Mouse (Mus musculus): Measurements from ENCODE around the gene Tapt1. TPM values are rescaled to one million over a fixed set of nuclear protein-coding genes. Genes with fewer than 3 reads are reported as not detected.

The Tapt1 gene
- polyA plus RNA-seq, 1 experiment = 4.2 TPM

DNA sequence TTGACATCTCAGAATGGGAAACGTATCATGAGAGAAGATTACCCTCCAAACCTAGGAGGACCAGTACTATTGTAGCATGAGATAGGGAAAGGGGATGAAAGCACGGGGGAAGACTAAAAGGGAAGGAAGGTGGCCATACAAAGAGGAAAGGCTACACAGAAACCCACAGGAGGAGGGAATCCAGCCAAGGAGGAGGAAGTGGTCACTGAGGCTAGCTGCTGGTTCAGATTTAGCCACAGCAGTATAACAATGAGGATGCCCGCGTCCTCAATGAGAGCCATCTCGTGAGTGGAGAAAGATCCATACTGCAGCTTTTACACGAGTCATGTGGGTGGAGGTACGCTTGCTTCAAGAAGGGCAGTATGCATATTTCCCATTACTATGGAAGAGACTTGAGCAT, 11.8 kb upstream of the Tapt1 start:
- Histone ChIP-seq H3K4me3 (replicated peaks) (peak overlapping the region; percentile 6), H3K9me3 (peaks cover 9% of the 10 kb centered on the region; the same call in 1 of the 2 replicates), H3K4me1 (peaks cover 23% of the 10 kb centered on the region), H3K27me3 (replicated peaks) (peaks cover 29% of the 10 kb centered on the region), H3K36me3 (replicated peaks; ENCODE audit: low read length) (peaks cover 5% of the 10 kb centered on the region)
- TF ChIP-seq FLI1 (IDR thresholded peaks at IDR 0.05; ENCODE audit: low read length) (no peak), GATA1 (IDR thresholded peaks at IDR 0.05; ENCODE audit: borderline replicate concordance, low read length) (no peak)

DNA sequence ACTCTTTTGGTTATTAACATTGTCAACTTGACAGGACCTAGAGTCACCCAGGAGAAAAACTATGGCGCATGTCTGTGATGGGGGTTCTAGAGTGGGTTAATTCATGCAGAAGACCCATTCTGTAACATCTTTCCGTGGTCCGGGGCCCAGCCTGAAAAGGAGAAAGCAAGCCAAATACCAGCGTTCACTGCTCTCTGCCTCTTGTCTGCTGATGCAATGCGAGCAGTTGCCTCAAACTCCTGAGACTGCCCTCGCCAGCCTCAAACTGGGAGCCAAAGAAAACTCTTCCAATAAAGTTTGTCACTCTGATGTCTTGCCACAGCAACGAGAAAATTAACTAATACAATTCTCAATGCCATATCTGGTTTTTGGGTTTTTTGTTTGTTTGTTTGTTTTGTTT, 8.2 kb upstream of the Tapt1 start:
- Histone ChIP-seq H3K36me3 (replicated peaks; ENCODE audit: low read length) (peaks cover 5% of the 10 kb centered on the region), H3K4me3 (replicated peaks) (no peak overlapping the region), H3K9me3 (peaks cover 9% of the 10 kb centered on the region; the same call in 1 of the 2 replicates), H3K27me3 (replicated peaks) (peaks cover 10% of the 10 kb centered on the region), H3K4me1 (peaks cover 25% of the 10 kb centered on the region)
- TF ChIP-seq GATA1 (IDR thresholded peaks at IDR 0.05; ENCODE audit: borderline replicate concordance, low read length) (no peak), FLI1 (IDR thresholded peaks at IDR 0.05; ENCODE audit: low read length) (no peak)

DNA sequence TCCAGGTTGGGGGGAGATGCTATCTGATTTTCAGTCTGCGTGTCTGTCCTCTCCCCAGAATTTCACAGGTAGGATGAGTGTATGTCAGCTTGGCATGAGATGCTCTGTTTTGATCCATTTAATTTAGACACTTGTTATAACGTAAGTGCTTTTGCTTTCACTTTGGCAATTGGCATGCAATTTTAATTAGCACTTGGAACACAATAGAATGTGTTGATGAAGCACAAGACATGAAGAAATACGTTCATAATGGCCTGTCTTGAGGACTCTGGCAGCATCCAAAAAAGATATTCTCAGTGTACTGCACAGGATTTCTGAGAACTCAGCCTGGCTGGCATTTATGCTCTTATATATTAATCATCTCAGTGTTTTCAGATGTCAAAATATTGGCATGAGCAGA, 7.5 kb upstream of the Tapt1 start:
- peaks cover 19% of the 10 kb centered on the region for H3K4me1 ChIP-seq
- H3K4me3 ChIP-seq (replicated peaks) = no peak overlapping the region
- peaks cover 9% of the 10 kb centered on the region; the same call in 1 of the 2 replicates for H3K9me3 ChIP-seq
- TF ChIP-seq GATA1 (IDR thresholded peaks at IDR 0.05; ENCODE audit: borderline replicate concordance, low read length) (no peak), FLI1 (IDR thresholded peaks at IDR 0.05; ENCODE audit: low read length) (no peak)
- H3K36me3 ChIP-seq (replicated peaks; ENCODE audit: low read length) = peaks cover 5% of the 10 kb centered on the region
- peaks cover 6% of the 10 kb centered on the region for H3K27me3 ChIP-seq (replicated peaks)

- Histone ChIP-seq H3K36me3 (replicated peaks; ENCODE audit: low read length) (no peaks in the 10 kb centered on the region), H3K27me3 (replicated peaks) (no peaks in the 10 kb centered on the region)
Observed at GRCm38 (mm10) chr5:44228756-44229155, 2.3 kb upstream of the Tapt1 start.

GRCm38 (mm10) chr5:44228323-44228722, 1.9 kb upstream of the Tapt1 start:
- peaks cover 38% of the 10 kb centered on the region for H3K4me1 ChIP-seq
- H3K36me3 ChIP-seq (replicated peaks; ENCODE audit: low read length) = peaks cover 4% of the 10 kb centered on the region
- no peaks in the 10 kb centered on the region for H3K27me3 ChIP-seq (replicated peaks)
- TF ChIP-seq GATA1 (IDR thresholded peaks at IDR 0.05; ENCODE audit: borderline replicate concordance, low read length) (no peak), FLI1 (IDR thresholded peaks at IDR 0.05; ENCODE audit: low read length) (no peak)
- no peak overlapping the region for H3K4me3 ChIP-seq (replicated peaks)
- no peaks in the 10 kb centered on the region for H3K9me3 ChIP-seq

More at GRCm38 (mm10) chr5:44228756-44229155, 2.3 kb upstream of the Tapt1 start:
- Histone ChIP-seq H3K9me3 (no peaks in the 10 kb centered on the region), H3K4me3 (replicated peaks) (no peak overlapping the region), H3K4me1 (peaks cover 35% of the 10 kb centered on the region)
- no peak for TF ChIP-seq FLI1 (IDR thresholded peaks at IDR 0.05; ENCODE audit: low read length)
- TF ChIP-seq GATA1 (IDR thresholded peaks at IDR 0.05; ENCODE audit: borderline replicate concordance, low read length) = no peak

DNA sequence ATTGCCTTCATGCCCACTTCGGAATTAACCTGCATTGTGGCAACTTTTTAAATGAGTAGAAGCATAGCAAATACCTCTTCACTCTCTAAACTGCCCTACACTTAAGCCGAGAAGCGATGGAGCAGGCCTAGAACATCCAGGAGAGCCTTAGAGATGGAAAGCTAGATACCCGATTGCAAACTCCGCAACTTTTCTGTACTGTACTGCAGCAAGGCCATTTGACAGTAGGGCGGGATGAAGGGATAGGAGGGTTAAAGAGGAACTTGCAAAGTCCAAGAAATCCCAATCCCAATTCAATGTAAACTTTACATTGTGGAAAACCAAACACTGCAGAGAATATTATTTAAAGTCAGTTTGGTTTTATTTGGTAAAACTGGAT, 1.0 kb upstream of the Tapt1 start:
- H3K4me3 ChIP-seq (replicated peaks) = peak overlapping the region; percentile 95
- H3K27me3 ChIP-seq (replicated peaks) = no peaks in the 10 kb centered on the region
- peaks cover 11% of the 10 kb centered on the region for H3K36me3 ChIP-seq (replicated peaks; ENCODE audit: low read length)
- H3K9me3 ChIP-seq = no peaks in the 10 kb centered on the region
- peaks cover 43% of the 10 kb centered on the region for H3K4me1 ChIP-seq
- no peak for TF ChIP-seq FLI1 (IDR thresholded peaks at IDR 0.05; ENCODE audit: low read length)

DNA sequence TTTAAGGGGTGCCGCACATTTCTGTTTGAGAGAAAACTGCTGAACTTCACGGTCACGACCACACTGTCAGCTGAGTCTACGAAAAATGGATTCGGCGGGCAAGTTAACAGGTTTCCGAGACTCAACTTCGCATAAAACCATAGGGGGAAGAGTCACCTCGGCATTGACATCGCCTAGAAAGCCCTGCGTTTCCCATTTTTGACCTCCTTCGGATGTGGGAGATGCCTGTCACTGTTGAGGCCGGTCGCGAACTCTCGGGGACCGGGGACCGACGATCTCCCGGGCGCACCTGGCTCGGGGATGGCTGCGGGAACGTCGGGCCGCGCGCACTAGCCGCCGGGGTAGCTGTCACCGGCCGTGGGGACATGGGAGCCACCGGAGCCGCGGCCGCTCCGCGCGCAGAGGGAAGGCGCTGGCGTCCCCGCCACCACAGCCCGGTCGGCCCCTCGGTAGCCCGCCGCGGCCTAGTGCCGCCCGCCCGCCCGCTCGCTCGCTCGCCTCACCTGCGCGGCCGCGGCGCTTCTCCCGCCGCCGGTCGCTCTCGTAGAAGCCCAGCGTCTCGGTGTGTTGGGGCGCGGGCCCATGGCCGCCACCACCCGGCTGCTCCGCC, 410 bp downstream of the Tapt1 start:
- H3K4me3 ChIP-seq (replicated peaks) = peak overlapping the region; percentile 95
- peaks cover 11% of the 10 kb centered on the region for H3K36me3 ChIP-seq (replicated peaks; ENCODE audit: low read length)
- TF ChIP-seq FLI1 (IDR thresholded peaks at IDR 0.05; ENCODE audit: low read length) (no peak), GATA1 (IDR thresholded peaks at IDR 0.05; ENCODE audit: borderline replicate concordance, low read length) (no peak)
- peaks cover 53% of the 10 kb centered on the region for H3K4me1 ChIP-seq
- H3K27me3 ChIP-seq (replicated peaks) = no peaks in the 10 kb centered on the region
- no peaks in the 10 kb centered on the region for H3K9me3 ChIP-seq

- TF ChIP-seq GATA1 (IDR thresholded peaks at IDR 0.05; ENCODE audit: borderline replicate concordance, low read length) = no peak
- TF ChIP-seq FLI1 (IDR thresholded peaks at IDR 0.05; ENCODE audit: low read length) = no peak
- Histone ChIP-seq H3K4me1 (peaks cover 62% of the 10 kb centered on the region), H3K27me3 (replicated peaks) (no peaks in the 10 kb centered on the region), H3K9me3 (no peaks in the 10 kb centered on the region), H3K36me3 (replicated peaks; ENCODE audit: low read length) (peaks cover 11% of the 10 kb centered on the region), H3K4me3 (replicated peaks) (peak overlapping the region; percentile 95)
Observed at GRCm38 (mm10) chr5:44224916-44225600, 1.4 kb downstream of the Tapt1 start.

- H3K4me3 ChIP-seq (replicated peaks) = peak overlapping the region; percentile 95
- TF ChIP-seq GATA1 (IDR thresholded peaks at IDR 0.05; ENCODE audit: borderline replicate concordance, low read length) (no peak), FLI1 (IDR thresholded peaks at IDR 0.05; ENCODE audit: low read length) (no peak)
Observed at GRCm38 (mm10) chr5:44224251-44224650, 2.2 kb downstream of the Tapt1 start.

DNA sequence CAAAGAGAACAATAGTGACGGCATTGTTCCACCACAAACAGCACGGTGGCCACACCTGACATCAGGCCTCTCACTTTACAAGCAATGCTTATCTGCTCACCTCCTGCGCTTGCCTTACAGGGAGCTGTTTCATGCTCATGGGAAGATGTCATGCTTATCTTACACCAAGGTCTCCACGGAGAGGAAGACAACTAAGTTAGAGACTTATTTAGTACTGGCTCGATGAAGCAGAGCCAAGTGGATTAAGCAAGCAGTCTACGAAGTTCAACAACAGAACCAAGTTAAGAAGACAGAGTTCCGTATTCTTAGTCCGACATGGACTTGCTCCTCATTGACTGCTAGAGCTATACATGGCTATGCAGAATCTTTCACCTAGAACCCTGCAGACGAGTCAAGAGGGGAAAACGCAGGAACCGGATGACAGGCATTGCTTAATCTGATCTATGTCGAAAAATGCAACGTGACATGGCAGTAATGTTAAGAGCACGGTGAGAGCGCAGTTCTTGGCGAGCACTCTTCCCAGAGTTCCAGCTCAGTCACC, 3.0 kb downstream of the Tapt1 start:
- Histone ChIP-seq H3K9me3 (no peaks in the 10 kb centered on the region), H3K4me1 (peaks cover 72% of the 10 kb centered on the region), H3K36me3 (replicated peaks; ENCODE audit: low read length) (peaks cover 22% of the 10 kb centered on the region), H3K27me3 (replicated peaks) (no peaks in the 10 kb centered on the region), H3K4me3 (replicated peaks) (peak overlapping the region; percentile 64)
- TF ChIP-seq GATA1 (IDR thresholded peaks at IDR 0.05; ENCODE audit: borderline replicate concordance, low read length) (no peak), FLI1 (IDR thresholded peaks at IDR 0.05; ENCODE audit: low read length) (no peak)

More at GRCm38 (mm10) chr5:44224251-44224650, 2.2 kb downstream of the Tapt1 start:
- H3K27me3 ChIP-seq (replicated peaks) = no peaks in the 10 kb centered on the region
- no peaks in the 10 kb centered on the region for H3K9me3 ChIP-seq
- peaks cover 16% of the 10 kb centered on the region for H3K36me3 ChIP-seq (replicated peaks; ENCODE audit: low read length)
- H3K4me1 ChIP-seq = peaks cover 70% of the 10 kb centered on the region
